Mouse (Mus musculus) natural killer cell, adult 2 months (primary cell): ENCODE measurements around the gene Ifna16.

Experiments used
- DNase-seq, 2 experiments: peaks; one replicate each; pipeline ENCODE4 v3.0.0; 2022; ENCODE audit warnings: low spot score in 2 of 2

Gene Ifna16

DNA sequence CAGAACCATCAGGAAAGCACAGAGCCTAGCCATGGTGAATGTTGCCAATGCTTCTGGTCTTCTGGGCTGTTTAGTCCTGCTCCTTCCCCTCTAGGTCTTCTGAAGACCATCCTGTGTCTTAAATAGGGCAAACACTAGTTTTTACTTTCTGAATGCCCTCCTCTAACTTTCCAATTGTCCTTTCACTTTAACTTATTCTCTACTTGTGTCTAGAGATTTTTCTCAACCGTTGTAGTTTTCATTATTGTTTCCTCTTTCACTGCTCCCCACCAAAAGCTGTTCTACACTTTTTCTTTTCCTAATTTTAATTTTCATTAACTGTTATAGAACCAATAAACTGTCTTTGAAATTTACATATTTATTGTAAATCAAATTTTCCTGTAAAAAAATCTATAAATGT lies at the start of gene Ifna16:
Gene Ifna16, minus strand, starts transcription at position 101 of the 400 bp plus-strand sequence.
- no peak for DNase-seq

DNA sequence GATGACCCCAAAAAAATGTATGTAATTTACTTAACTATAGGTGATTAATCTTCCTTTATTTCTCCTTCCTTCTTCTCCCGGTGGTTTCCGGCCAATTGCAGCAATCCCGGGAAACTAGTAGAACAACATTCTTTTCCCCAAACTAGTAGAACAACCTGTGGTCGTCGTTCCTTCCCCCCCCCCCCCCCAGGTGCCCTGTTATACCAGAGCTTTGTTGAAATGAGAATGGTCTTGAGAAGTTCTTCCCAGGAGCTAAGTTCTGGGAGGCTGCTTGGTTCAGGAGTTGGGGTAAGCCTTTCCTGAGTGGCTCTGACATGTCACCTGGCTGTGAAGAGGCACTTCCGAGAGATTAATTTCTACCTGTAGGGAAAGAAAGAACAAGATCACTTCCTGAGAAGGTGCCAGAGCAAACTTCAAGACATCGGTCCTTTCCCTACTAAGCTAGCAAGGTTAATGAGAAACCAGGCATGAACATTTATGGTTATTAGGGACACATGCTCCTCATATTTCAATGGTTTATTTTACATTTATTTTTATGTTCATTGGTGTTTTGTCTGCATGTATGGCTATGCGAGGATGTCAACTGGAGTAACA lies 46.9 kb upstream of the Ifna16 start:
- no peak for DNase-seq

GRCm38 (mm10) chr4:88721791-88722721 lies 45.3 kb upstream of the Ifna16 start, which contains the start of the genes Gm26566 and Klhl9:
Gene Gm26566 (plus strand): TSS chr4:88721805.
Gene Klhl9 (minus strand): TSS chr4:88722465.
- peak; percentile 85 to 86 for DNase-seq

- no peak for DNase-seq
Observed at GRCm38 (mm10) chr4:88718715-88719114, 42.0 kb upstream of the Ifna16 start.

GRCm38 (mm10) chr4:88715059-88715458 lies 38.3 kb upstream of the Ifna16 start:
- no peak for DNase-seq

- no peak for DNase-seq
Observed at GRCm38 (mm10) chr4:88714281-88714680, 37.6 kb upstream of the Ifna16 start.

- DNase-seq, result no peak
Observed at GRCm38 (mm10) chr4:88707128-88707826, 30.6 kb upstream of the Ifna16 start.

DNA sequence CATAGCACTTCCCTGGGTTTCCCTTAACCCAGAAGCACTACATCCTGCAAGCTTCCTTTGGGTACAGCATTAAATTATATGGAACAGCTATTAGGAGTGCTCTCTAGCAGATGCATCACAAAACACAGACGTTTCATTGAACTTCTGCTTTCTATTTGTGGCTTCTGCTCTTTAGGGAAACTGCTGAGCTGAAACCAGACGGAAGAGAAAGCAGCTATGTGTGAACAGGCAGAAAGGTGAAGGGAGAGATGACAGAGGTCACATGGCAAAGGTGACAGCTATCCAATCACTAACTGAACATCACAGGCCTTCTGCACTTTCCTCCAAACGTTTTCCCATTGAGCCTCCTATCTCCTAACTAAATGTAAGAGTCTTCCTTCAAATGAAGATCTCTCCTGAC lies 29.2 kb upstream of the Ifna16 start:
- DNase-seq, result peak in 1 of 2 experiments; percentile 35

DNA sequence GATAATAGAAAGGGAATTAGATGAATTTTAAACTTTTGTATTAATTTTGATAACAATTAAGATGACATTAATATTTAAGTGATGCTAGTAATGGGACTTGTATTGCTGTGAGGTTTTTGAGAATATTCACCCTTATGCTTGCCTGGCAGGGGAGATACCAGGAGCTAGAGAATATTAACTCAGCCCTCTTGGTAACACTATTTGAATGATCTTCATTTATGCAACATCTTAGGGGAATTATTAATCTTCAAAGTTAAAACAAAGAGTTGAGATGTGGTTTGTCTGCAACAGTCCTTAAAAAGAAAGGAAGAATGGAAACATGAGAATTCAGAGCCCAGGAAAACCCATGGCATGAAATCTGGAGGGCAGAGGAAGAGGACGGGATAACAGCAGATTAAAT lies 22.6 kb upstream of the Ifna16 start:
- no peak for DNase-seq

DNA sequence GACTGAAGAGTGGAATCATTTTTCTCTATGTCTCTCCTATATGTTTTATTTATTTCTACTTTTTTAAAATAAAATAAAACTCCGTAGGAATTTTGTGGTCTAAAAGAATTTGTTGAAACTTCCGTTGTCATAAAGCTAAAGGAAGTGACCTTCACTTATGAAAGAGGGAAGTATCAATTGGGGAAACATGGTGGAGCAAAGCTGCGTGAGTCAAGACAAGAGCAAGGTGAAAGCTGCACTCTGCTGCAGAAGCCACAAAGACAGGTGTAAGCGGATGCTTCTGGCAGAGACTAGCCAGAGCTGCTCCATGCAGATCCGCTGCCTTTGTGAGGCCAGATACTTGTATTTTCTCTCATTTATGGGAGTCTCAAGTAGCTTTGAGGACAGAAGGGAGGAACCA lies 22.1 kb upstream of the Ifna16 start:
- no peak for DNase-seq

GRCm38 (mm10) chr4:88697753-88698152 lies 21.0 kb upstream of the Ifna16 start:
- no peak for DNase-seq

DNA sequence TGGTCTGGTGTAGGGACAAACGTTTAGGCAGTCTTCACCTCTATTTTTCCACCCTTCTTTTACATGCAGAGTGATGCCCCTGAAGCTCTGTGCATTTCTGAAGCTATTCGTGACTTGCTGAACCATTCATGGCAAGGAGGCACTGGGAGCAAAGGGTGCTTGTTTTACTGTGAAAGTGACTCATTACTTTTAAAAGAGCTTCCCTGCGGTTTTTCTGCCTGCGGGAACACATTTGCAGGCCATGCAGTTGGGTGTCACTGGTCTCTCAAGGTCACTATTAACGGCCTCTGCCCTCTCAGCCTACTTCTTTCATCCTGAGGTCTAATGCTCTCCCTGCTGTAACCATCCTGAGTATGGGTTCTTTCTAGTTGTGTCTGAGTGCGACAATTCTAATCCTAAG lies 20.4 kb upstream of the Ifna16 start:
- no peak for DNase-seq

- peak; percentile 66 to 76 for DNase-seq
Observed at GRCm38 (mm10) chr4:88696237-88696884, 19.6 kb upstream of the Ifna16 start.

GRCm38 (mm10) chr4:88693392-88693791 lies 16.7 kb upstream of the Ifna16 start:
- no peak for DNase-seq

GRCm38 (mm10) chr4:88692537-88692936 lies 15.8 kb upstream of the Ifna16 start:
- DNase-seq, result peak in 1 of 2 experiments; percentile 9

DNA sequence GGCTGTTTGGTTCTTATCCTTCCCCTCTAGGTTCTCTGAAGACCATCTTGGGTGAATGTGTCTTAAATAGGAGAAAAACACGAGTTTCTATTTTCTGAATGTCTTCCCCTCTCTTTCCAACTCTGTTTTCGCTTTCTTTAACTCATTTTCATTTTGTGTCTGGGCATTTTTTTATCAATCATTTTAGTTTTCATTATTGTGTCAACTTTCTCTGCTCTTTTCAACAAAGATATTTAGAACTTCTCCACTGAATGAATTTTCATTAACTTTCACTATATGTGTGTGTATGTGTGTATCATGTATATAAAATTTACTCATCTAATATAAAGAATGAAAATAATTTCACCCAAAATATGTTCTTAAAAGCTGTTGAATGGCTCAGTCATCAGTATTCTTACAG lies 14.5 kb upstream of the Ifna16 start, which contains the start of gene Ifnab:
Gene Ifnab, minus strand, starts transcription at position 101 of the 400 bp plus-strand sequence.
- no peak for DNase-seq

DNA sequence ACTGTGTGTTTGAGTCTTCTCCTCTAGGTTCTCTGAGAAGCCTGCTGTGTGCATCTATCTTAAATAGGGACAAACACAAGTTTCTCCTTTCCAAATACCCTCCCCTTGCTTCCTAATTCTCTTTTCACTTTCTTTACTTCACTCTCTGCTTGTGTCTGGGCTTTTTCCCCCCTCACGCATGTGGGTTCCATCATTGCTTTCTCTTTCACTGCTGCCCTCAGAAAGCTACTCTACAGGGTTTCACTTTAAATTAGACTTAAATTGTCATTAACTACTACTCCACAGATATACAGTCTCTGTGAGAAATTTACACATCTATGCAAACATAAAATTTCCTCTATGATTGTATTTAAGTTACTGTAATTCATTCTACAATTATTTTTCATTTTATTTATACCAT lies 7.1 kb upstream of the Ifna16 start, which contains the start of gene Ifna2:
Gene Ifna2, minus strand, starts transcription at position 101 of the 400 bp plus-strand sequence.
- DNase-seq, result no peak

DNA sequence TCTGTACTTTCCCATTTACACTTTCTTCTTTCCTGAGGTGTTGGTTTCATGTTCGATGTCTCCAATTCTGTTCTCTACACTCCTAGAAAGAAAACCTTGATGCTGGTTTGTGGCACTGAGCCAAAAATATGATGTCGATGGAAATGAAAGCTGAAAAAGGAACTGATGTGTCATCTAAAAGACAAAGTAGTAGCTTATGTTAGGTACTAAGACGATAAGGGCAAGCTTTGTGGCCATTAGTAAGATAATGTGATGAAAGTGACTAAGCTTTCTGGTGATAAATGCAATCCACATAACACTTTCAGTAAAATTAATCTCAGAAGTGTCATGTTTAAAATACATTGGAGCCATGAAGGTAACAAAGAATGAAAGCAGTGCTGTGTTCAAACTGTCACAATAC lies 4.6 kb upstream of the Ifna16 start:
- DNase-seq, result no peak

- no peak for DNase-seq
Observed at GRCm38 (mm10) chr4:88680362-88680761, 3.6 kb upstream of the Ifna16 start.

DNA sequence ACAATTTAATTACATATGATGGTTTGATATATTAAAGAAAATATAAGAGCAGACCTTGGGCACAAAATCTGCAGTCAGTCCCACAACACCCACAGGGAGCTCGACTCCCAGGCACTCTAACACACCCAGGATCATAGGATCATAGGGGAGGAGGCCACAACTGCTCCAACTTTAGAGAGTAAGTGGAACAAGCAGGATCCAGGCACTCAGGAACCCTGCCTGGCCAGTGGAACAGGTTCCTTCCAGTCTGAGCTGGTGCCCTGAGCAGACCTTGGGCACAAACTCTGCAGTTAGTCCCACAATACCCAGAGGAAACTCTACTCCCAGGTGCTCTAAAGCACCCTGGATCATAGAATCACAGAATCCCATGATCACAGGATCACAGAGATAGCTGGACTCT lies 21.3 kb downstream of the Ifna16 start:
- no peak for DNase-seq

GRCm38 (mm10) chr4:88653644-88654043 lies 23.1 kb downstream of the Ifna16 start:
- no peak for DNase-seq

- no peak for DNase-seq
Observed at GRCm38 (mm10) chr4:88644359-88644758, 32.4 kb downstream of the Ifna16 start, which contains the start of gene Ifna13. Gene Ifna13 (minus strand): TSS chr4:88644459.
